ENCODE assay signal across 9 mouse cellular contexts in the genomic region with DNA sequence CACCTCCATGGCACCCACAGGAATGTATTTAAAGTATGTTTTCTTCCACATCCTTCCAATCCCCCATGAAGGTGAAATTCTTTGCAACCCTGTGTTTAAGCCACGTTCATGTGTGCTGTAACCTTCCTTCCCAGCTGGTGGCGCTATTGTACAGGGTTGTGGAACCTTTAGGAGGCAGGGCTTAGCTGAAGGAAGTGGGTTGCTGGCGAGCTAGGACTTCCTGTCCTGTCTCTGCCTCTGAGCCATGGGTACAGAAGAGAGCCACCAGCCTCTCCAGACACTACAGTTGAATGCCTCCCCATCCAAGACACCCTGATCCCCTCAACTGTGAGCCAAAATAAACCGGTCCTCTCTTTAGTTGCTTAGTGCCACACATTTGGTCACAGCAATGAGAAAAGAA. TPM values are rescaled to one million over a fixed set of nuclear protein-coding genes. Genes with fewer than 3 reads are reported as not detected.
DNase-seq lines count a peak whose midpoint lies in the region; ATAC-seq and TF ChIP-seq lines count a peak whose summit lies in the region.
"Had no signal": no experiment of that assay in that cellular context is flagged by ENCODE, and none has a peak within 500 bp of the region (broad histone marks: within the 10 kb centered on the region; RNA-seq: fewer than 3 reads in every experiment).

No protein-coding gene starts in this region.

- no peak for TF ChIP-seq POLR2A in heart, adult 2 months (IDR thresholded peaks at IDR 0.05; ENCODE audit: insufficient read depth, low read depth, low read length)

- 64% methylated on average over 4 of the region's 4 CpGs for WGBS in heart, adult 2 months
- WGBS in forebrain, embryonic 12.5 days, result 63% methylated on average over 4 of the region's 4 CpGs

- no peaks in the 10 kb centered on the region for H3K9me3 ChIP-seq in forebrain, embryonic 12.5 days

- H3K79me2 ChIP-seq in heart, adult 2 months (replicated peaks; ENCODE audit: control insufficient read depth, insufficient read depth, low read length), result no peaks in the 10 kb centered on the region

- DNase-seq in heart, adult 2 months, result no peak
- DNase-seq in heart, postnatal 25 days (ENCODE audit: low spot score), result no peak
- DNase-seq in CD4-positive helper T cell, adult 2 months (ENCODE audit: low read depth, low spot score), result peak; percentile 28
- peak; percentile 47 for DNase-seq in c-Kit-positive CD71-negative TER-119-negative erythroid progenitor cells, embryonic 14.5 days (ENCODE audit: low read depth)
- DNase-seq in ovary, postnatal 36 days (ENCODE audit: low spot score), result no peak
- DNase-seq in urinary bladder, adult 18-20 months (ENCODE audit: low spot score in 2 of 2), result no peak
- DNase-seq: cerebellum, adult 9-11 months had no signal

- peak; percentile 94 for ATAC-seq in megakaryocyte progenitor cell, adult 5-6 weeks (replicated peaks; ENCODE audit: poor library complexity)
- ATAC-seq in forebrain, embryonic 12.5 days (ENCODE audit: low FRiP score), result no peak

- H3K4me1 ChIP-seq in heart, adult 2 months (ENCODE audit: control insufficient read depth, insufficient read depth, low read length), result no peaks in the 10 kb centered on the region; the same call in 1 of the 2 replicates
- H3K4me1 ChIP-seq in forebrain, embryonic 12.5 days, result no peaks in the 10 kb centered on the region

- TF ChIP-seq EP300 in heart, adult 2 months (IDR thresholded peaks at IDR 0.05; ENCODE audit: insufficient read depth, low read depth, low read length), result no peak

- H3K27ac ChIP-seq in heart, adult 2 months, result no peak overlapping the region
- no peak overlapping the region for H3K27ac ChIP-seq in forebrain, embryonic 12.5 days

- no peak overlapping the region for H3K9ac ChIP-seq in heart, adult 2 months (ENCODE audit: low read depth, low read length)
- H3K9ac ChIP-seq in forebrain, embryonic 12.5 days, result no peak overlapping the region

- H3K27me3 ChIP-seq in heart, adult 2 months (ENCODE audit: control insufficient read depth, insufficient read depth, low read length), result no peaks in the 10 kb centered on the region
- no peaks in the 10 kb centered on the region for H3K27me3 ChIP-seq in forebrain, embryonic 12.5 days

- intact Hi-C loops in heart, adult 2 months (cut with DNase I), result loop anchor here (2.0 to 5.0 kb wide), 4 partner anchors 56 to 351 kb away; no protein-coding TSS in a partner anchor
- intact Hi-C loops in heart, postnatal 25 days (cut with DNase I), result loop anchor here (2.0 to 5.0 kb wide), 3 partner anchors 67 to 185 kb away; no protein-coding TSS in a partner anchor

- no peaks in the 10 kb centered on the region for H3K36me3 ChIP-seq in heart, adult 2 months (ENCODE audit: control insufficient read depth, insufficient read depth, low read length)
- H3K36me3 ChIP-seq in forebrain, embryonic 12.5 days (replicated peaks), result no peaks in the 10 kb centered on the region

- H3K4me3 ChIP-seq in heart, adult 2 months, result no peak overlapping the region
- H3K4me3 ChIP-seq in forebrain, embryonic 12.5 days (replicated peaks), result no peak overlapping the region

- TF ChIP-seq CTCF in heart, adult 2 months (IDR thresholded peaks at IDR 0.05), result peak; percentile 43

- no peak overlapping the region for H3K4me2 ChIP-seq in forebrain, embryonic 12.5 days

RNA-seq across cellular contexts. Expression of a gene that starts 42.6 kb away (rescaled TPM):
- total RNA-seq in heart, adult 2 months (2021), result not detected
- polyA plus RNA-seq in heart, adult 2 months (2012; rRNA removed), result not detected in 2 replicates
- under 1 TPM in 1 of 2 experiments, not detected in 1; 0.10 TPM for total RNA-seq in heart, postnatal 25 days (2021)
- 0.29 TPM in 1 of 2 replicates, not detected in the other for total RNA-seq in megakaryocyte progenitor cell, adult 5-6 weeks (2015)
- total RNA-seq in megakaryocyte progenitor cell, adult 5-6 weeks (2017), result not detected in 2 replicates
- 0.17 TPM in 1 of 2 replicates, not detected in the other for polyA plus RNA-seq in forebrain, embryonic 12.5 days (2016; fragmentation: Nextera tagmentation; extraction: Ambion mirVana)

RNA-seq across cellular contexts. Expression of a gene that starts 53.0 kb away (rescaled TPM):
- total RNA-seq in heart, adult 2 months (2021), result 10 to 100 TPM; 58.3 to 59.5 TPM
- polyA plus RNA-seq in heart, adult 2 months (2012; rRNA removed), result 27.4 and 41.1 TPM in 2 replicates
- 10 to 100 TPM; 57.9 to 59.9 TPM for total RNA-seq in heart, postnatal 25 days (2021)
- total RNA-seq in megakaryocyte progenitor cell, adult 5-6 weeks (2015), result not detected in 2 replicates
- total RNA-seq in megakaryocyte progenitor cell, adult 5-6 weeks (2017), result 0.24 TPM in 1 of 2 replicates, not detected in the other
- polyA plus RNA-seq in forebrain, embryonic 12.5 days (2016; fragmentation: Nextera tagmentation; extraction: Ambion mirVana), result 14.1 and 14.8 TPM in 2 replicates

RNA-seq across cellular contexts. Expression of a gene that starts 54.3 kb away (rescaled TPM):
- under 1 TPM; 0.39 to 0.43 TPM for total RNA-seq in heart, adult 2 months (2021)
- 0.49 and 0.59 TPM in 2 replicates for polyA plus RNA-seq in heart, adult 2 months (2012; rRNA removed)
- total RNA-seq in heart, postnatal 25 days (2021), result under 1 TPM; 0.39 to 0.52 TPM
- 6.3 and 10.0 TPM in 2 replicates for total RNA-seq in megakaryocyte progenitor cell, adult 5-6 weeks (2015)
- total RNA-seq in megakaryocyte progenitor cell, adult 5-6 weeks (2017), result 8.6 and 9.3 TPM in 2 replicates
- polyA plus RNA-seq in forebrain, embryonic 12.5 days (2016; fragmentation: Nextera tagmentation; extraction: Ambion mirVana), result 1.5 TPM in 2 replicates

Comparison
In these comparisons a context has a peak if more than half of its experiments do, and no peak if none do; other contexts are left out.
1. DNase-seq: peak in CD4-positive helper T cell, adult 2 months (single experiment) and c-Kit-positive CD71-negative TER-119-negative erythroid progenitor cells, embryonic 14.5 days (single experiment); none in heart, adult 2 months (0 of 2), heart, postnatal 25 days (single experiment), ovary, postnatal 36 days (single experiment) and urinary bladder, adult 18-20 months (0 of 2).
2. RNA of a gene that starts 53.0 kb away (total RNA-seq): 57.9 to 59.9 TPM in heart, postnatal 25 days and 58.3 to 59.5 TPM in heart, adult 2 months; 0.24 TPM in megakaryocyte progenitor cell, adult 5-6 weeks; every median in the first group is over 10 times any median in the second.
3. RNA of a gene that starts 54.3 kb away (total RNA-seq): 6.3 to 10.0 TPM in megakaryocyte progenitor cell, adult 5-6 weeks; 0.39 to 0.52 TPM in heart, postnatal 25 days and 0.39 to 0.43 TPM in heart, adult 2 months; every median in the first group is over 4 times any median in the second.